Mouse (Mus musculus): ENCODE results near the gene Serpina5. TPM values are rescaled to one million over a fixed set of nuclear protein-coding genes. Genes with fewer than 3 reads are reported as not detected.
"Not testable (repeated sequence)": the region's sequence is repeated elsewhere in the genome, so short reads cannot be mapped to it uniquely, and the experiment has no call there.

The Serpina5 gene
- polyA plus RNA-seq (2012; rRNA removed), result not detected in 2 replicates

DNA sequence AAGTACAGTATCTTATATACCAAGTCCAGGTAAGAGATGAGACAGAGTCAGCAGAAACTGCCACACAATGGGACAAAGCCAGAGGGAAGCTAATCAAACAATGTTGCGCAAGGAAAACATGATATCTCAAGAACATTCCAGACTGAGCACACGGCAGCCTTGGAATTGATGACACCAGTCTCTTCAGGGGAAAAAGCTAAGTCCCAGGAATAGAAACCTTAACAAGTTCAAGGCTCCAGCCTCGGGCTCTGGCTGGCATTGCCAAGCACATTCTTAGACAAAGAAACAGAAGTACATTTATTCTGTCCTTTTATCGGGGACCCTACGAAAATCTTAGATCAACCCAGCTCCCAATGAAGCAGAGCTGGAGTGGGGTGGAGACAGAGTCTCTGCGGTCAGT is at the start of gene Serpina5:
Gene Serpina5 (plus strand): TSS at position 346 of the 400 bp plus-strand sequence.
- 78% methylated on average over 6 of the region's 6 CpGs for WGBS
- DNase-seq (ENCODE audit: low read depth, low spot score), result no peak

DNA sequence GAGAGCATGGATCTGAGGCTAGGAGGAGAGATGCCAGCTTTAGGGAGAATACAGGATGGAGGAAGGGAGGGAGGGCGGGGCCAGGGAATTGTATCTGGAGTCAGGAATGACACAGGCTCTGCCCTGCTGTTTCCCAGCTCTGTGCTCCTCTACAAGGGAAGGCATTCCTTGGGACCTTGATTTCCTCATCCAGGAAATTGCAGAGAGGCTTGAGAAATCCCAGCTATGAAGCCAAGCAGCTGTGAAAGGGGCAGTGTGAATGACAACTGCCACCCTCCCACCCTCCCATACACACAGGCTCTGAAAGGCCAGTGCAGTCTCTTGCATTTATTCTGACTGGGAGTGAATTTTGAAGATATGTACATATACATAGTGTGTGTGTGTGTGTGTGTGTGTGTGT is 46.9 kb upstream of the Serpina5 start:
- WGBS, result 40% methylated on average over 1 of the region's 1 CpGs
- no peak for DNase-seq (ENCODE audit: low read depth, low spot score)

DNA sequence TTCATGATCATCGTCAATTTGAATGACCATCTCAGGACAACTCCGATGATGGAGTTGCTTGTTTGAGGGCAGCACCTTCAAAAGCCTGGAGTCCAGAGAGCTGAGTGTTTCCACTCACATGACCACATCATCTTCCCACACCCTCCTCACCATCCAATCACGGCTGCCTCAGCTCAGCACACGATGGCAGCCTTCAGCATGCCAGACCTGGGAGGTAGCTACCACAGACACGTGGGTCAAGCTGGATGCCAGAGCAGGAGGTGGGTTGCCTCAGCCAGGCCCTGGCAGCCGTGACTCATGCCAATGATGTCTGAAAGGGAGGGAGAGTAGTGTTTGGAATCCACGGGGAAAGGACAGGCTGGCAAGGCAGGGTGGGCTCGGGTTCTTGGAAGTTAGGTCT is 45.2 kb upstream of the Serpina5 start:
- no peak for DNase-seq (ENCODE audit: low read depth, low spot score)
- 71% methylated on average over 8 of the region's 8 CpGs for WGBS

DNA sequence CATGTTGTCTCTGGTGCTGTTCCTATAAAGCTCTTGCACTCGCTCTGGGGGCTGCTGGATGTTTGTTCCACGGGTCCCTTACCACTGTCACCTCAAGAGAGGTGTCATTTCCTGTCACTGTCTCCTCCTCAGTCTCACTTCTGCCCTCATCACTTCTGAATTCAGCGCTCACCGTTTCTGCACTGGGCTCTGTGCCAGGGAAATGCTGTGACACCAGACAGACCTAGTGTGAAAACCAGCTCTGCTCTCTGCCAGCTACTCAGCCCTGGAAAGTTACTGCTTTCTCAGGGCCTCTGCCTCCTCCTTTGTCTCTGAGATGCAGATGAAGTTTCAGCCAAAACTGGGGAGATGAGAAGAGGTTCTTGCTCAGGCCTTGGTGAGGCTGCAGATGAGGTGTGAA is 43.9 kb upstream of the Serpina5 start:
- WGBS, result 24% methylated on average over 4 of the region's 4 CpGs
- DNase-seq (ENCODE audit: low read depth, low spot score), result no peak

DNA sequence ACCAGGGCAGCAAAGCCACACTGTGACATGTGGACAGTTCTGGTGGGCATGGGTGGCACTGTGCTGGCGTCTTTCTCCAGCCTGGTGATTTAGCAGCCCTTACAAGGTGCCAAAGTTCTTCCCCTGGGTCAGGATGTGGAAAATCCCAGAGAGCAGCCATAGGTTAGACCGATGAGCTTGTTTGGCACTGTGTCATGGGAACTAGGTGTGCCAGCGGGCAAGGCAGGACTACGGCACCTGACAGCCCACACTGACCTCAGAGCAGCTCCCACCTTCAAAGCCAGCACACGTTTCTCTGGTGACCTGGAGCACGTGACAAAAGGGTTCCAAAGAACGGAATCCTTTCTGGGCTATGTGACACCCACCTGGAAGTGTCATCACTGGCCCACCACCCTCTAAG is 43.4 kb upstream of the Serpina5 start:
- no peak for DNase-seq (ENCODE audit: low read depth, low spot score)
- 67% methylated on average over 7 of the region's 7 CpGs for WGBS

DNA sequence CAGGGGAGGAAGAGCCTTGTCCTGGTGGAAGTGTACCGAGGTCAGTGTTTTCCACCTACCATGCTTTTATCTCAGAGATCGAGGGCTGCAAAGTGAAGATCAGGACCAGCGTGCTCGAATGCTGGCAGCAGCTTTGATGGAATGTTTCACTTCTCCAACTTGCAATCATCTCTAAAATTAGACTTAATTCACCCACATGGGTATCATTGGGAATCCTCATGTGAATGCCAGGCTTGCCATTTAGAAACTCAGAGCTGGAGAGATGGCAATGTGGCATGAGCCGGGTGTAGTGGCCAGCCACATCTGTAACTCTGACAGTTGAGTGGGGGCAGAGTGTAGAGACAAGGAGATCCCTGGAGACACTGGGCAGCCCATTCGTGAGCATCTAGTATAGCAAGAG is 40.8 kb upstream of the Serpina5 start:
- WGBS, result 67% methylated on average over 6 of the region's 6 CpGs
- DNase-seq (ENCODE audit: low read depth, low spot score), result no peak

DNA sequence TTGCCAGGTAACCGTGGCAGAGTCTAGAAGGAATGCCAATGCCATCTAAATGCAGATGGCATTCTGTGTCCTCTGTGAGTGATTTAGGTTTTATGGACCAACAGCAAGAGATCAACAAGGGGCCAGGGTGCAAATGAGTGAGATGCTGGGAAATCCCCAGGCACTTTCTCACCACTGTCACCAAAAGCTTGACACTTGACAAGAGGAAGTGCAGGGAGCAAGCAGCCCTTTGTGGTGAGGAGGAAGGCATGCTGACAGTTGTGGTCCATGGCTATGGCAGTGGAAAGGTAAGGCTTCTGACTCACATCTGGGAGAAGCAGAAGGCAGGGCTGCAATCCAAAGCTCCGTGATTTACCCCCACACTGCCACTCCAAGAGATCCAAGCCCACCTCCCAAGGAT is 39.1 kb upstream of the Serpina5 start:
- 26% methylated on average over 2 of the region's 2 CpGs for WGBS
- DNase-seq (ENCODE audit: low read depth, low spot score), result no peak

DNA sequence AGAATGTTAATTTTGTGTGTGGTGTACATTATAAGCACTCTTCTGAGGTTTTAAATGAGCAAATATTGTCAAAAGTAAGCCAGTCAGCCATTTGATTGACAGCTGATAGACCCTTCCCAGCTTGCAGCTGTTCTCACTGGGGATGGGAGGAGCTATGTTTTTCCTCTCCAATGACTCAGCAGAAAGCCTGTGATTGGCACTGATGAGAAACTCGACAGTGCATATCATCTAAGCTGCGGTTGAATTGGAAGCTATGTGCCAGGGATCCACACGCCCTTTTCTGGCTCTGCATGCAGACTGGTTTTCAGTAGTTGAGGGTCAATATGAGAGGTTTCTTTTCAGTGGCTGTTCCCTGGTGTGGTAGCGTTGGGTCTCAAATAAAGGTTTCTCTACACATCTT is 36.4 kb upstream of the Serpina5 start:
- DNase-seq (ENCODE audit: low read depth, low spot score), result no peak
- WGBS, result 39% methylated on average over 4 of the region's 4 CpGs

DNA sequence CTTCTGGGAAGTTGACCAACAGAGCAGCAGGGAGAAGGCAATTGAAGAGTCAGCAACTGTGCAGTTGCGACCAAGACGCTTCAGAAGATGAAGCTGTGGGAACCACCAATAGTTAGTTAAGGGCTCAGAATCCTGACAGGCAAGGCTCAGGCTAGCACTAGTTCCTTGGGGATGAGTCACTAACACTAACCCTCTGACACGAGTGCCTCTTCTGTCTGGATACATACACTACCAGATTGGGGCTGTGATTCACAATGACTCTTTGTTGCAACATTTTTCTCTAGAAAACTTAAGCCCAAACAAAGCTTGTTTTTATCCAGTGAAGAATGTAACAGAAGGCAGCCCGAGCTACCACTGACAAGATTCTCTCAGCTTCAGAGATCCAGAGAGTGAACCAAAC is 35.9 kb upstream of the Serpina5 start:
- WGBS, result 71% methylated on average over 4 of the region's 4 CpGs
- DNase-seq (ENCODE audit: low read depth, low spot score), result no peak

DNA sequence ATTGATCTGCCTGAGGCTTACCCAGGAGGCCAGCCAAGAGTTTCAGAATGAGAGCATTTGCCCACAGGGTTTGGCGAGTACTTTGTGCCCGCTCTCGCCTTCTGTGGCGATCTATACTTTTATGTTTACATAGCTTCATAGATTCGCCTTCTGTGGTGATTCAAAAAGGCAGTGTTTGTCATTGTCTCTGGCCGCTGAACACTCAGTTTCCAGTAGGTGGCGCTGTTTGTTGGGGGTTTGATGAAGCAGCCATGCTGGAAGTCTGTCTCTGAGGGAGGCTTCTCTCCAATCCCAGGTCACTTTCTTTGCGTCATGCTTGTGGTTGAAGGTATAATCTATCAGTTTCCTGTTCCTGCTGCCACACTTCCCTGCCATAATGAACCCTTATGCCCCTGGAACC is 34.7 kb upstream of the Serpina5 start:
- DNase-seq (ENCODE audit: low read depth, low spot score), result peak; percentile 28
- WGBS, result 16% methylated on average over 8 of the region's 8 CpGs

DNA sequence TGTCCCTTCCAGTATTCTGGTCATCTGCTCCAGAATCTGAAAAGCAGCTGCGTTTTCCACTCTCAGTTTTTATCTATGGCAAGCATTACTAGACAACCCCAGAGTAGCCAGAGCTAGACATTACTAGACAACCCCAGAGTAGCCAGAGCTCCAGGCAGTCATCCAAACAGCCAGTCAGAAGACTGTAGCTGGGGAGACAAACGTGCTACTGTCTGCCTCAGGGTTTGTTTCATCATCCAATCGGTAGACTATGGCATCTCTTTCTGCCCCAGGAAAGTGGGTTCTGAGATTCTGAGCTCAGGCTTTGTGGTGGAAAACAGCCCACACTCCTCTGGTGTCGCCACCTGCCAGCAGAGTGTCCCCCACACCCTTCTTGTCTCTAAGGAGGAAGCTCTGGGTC is 33.4 kb upstream of the Serpina5 start:
- WGBS, result 20% methylated on average over 4 of the region's 4 CpGs
- no peak for DNase-seq (ENCODE audit: low read depth, low spot score)

DNA sequence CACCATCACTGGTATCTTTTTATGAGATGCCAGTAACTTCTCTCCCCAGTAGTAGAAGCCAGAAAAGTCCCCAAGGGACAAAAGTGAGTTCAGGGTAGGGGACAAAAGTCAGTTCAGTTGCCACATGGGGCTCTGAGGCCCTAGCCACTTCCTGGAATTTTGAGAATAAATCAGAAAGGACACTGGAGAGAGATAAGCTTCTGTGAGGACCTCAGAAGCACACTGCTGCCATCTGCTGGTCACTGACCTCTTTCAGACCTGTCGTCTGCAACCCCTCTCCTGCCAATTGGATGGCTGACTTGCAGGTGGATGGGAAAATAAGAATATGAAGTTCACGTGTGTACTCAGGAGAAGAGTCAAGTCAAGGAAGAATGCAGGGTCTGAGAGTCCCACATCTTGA is 31.3 kb upstream of the Serpina5 start:
- 2% methylated on average over 2 of the region's 2 CpGs for WGBS
- DNase-seq (ENCODE audit: low read depth, low spot score), result peak; percentile 21

DNA sequence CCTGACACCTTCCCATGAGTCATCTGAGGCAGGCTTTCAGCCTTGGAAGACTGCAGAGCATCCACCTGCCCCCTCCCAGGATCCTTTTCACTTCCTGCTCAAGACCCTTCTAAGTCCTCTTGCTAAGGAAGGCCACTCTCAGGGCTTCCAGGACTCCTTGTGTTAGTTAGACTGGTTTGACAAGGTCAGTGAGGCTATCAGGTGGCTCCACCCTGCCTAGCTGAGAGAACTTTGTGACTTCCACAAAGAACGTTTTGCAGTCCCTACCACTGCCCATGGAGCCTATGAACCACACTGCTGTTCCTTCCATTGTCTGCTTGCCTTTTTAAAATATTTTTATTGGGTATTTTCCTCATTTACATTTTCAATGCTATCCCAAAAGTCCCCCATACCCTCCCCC is 29.2 kb upstream of the Serpina5 start:
- no peak for DNase-seq (ENCODE audit: low read depth, low spot score)
- WGBS, result 7% methylated on average over 1 of the region's 1 CpGs

DNA sequence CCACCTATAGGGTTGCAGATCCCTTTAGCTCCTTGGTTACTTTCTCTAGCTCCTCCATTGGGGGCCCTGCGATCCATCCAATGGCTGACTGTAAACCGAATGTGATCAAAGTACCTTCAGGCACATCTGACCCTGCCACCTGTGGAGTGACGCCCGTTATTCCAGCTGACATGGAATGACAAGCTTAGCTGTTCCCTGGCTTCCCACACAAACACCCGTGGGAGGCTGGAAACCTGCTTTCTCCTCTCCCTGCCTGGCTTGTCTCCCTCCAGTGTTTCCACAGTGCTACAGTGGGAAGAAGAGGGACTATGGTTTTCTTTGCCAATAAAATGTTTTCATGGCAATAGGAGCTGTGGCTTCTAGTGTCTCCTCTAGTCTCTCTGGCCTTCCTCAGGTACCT is 28.6 kb upstream of the Serpina5 start:
- 58% methylated on average over 5 of the region's 5 CpGs for WGBS

DNA sequence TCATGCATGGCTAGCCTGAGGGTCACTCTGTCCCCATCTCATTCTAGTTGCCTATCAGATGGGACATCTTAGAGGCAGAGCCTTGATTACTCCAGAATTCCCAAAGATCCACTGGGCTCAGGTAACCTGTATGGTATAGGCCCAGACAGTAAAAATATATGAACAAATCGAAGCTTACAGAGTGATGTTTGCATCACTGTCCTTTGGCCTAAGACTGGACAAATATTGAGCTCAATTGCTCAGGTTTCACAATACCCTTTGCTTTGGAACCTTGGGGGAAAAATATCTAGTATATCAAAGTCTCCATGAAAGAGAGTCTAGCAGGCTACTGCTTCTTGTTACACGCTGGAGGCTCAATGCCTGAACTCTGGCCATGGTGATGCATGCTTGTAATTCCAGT is 10.8 kb upstream of the Serpina5 start:
- 72% methylated on average over 2 of the region's 2 CpGs for WGBS
- no peak for DNase-seq (ENCODE audit: low read depth, low spot score)

More for the DNA sequence above, 28.6 kb upstream of the Serpina5 start:
- DNase-seq (ENCODE audit: low read depth, low spot score), result no peak

DNA sequence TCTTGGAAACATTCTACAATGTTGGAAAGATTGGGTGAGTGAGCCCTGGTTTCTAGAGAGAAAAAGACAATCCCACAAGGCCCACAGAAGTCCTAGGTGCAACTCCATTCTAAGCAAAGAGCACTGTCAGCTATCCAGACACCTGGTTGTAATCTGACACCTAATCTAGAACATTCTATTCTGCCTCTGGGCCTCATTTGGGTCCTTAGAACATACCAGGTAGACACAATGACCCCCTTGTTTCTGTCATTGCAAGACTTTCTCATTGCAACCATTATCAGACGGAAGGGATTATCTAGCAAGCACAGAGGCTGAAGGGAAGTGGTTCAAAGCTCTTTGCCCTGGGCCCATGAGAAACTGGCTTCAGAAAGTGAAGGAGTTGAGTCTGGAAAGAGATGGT is 9.6 kb upstream of the Serpina5 start:
- 92% methylated on average over 1 of the region's 1 CpGs for WGBS
- no peak for DNase-seq (ENCODE audit: low read depth, low spot score)

DNA sequence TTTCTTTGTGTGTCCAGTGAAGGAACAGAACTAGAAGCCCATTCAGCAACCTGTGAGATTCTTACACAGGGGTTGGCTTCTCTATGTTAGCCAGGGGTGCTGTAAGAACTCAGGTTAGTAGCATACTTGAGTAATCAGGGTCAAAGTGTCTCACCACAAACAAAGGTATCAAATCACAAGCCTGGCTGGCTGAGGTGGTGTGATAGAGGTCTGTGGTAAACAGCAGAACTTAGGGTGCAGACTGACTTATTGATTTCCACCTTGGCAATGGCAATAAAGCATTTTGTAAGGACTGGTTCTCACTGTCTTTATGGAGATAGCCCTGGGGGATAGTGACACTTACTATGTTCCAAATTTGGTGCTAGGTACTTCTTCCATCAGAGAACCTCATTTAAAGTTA is 4.9 kb downstream of the Serpina5 start:
- no peak for DNase-seq (ENCODE audit: low read depth, low spot score)

DNA sequence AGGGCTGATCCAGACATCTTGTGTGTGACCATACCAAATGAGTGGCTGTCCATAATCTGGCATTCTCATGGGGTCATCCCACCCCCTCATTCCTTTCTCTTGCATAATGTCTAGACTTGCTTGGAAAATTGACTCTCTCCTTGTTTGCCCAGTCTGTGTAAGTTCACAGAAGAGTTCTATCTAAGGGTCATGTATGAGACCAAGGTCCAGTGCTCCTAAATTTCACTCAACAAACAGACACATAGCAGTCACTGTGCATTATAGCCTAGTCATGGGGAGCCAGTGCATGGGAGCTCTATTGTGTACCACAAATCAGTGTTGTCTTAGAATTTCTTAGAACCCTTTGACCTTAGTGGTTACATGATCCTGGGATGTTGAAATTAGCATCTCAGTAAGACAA is 6.0 kb downstream of the Serpina5 start:
- DNase-seq (ENCODE audit: low read depth, low spot score), result no peak

DNA sequence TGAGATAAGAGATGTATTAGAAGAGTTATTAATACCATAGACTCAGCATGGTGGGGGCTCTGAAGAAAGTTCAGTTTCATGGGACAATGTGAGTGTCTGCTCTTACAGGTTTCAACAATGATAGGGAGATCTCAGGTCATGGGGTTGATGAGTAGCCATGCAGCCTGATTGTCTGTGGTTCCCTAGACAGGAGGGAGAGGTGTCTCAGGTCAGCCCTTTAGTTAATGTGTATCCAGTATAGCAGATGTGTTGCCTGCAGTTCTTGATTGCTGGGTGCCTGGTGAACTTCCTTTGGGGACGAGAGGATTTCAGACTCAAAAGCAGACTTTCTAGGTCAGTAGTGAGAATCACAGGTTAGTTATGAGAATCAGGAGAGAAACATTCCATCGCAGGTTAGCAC is 7.6 kb downstream of the Serpina5 start:
- DNase-seq (ENCODE audit: low read depth, low spot score), result no peak
- 63% methylated on average over 2 of the region's 2 CpGs for WGBS

DNA sequence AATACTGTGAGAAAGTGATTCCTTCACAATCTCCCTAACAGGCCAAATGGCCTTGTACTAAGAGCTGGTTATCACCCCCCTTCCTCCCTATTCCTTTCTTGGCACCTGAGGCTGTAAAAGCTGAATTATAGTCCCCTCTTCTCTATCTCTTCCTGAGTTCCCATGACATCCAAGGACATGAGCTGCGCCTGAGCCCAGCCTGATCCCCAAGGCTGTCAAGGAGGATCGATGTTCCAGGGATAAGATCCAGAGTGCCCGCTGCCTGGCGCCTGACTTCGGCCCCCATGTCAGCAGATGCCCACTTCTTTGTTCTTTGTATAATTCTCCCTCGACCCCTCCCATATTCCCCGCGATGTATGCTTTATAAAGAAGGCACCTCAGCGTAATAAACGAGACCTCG is 11.4 kb downstream of the Serpina5 start, which contains the start of gene Serpina3a:
Gene Serpina3a (plus strand): TSS at position 392 of the 400 bp plus-strand sequence.
- not testable (repeated sequence) for DNase-seq (ENCODE audit: low read depth, low spot score)
- 88% methylated on average over 11 of the region's 11 CpGs for WGBS

DNA sequence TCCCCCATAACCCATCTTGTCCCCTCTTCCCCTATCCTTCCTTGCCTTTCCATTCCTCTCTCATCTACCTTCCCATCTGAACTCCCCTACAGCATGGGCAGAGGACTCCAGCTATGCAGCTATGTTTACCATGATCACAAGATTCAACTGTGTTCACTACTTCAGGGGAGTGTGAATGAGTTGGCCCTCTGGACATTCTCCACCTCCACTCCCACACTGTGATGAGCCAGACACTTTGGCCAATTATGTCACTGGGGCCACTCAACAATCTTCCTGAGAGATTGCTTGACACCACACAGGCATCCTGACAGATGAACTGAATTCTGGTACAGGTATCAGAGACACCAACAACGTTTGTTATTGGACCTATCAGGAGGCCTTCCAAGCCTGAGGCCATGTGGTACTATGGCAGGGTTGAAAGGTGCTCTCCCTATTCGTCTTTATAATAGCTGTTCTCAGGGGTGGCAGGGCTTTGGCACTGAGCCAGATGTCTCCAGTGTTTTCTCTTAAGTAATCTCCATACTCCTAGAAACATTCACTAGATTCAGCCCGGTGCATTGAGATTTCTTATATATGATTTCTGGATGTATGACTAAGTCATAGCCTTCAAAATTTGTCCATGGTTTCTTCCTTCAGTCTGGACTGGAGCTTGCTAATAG is 14.1 kb downstream of the Serpina5 start:
- WGBS, result 26% methylated on average over 3 of the region's 3 CpGs

DNA sequence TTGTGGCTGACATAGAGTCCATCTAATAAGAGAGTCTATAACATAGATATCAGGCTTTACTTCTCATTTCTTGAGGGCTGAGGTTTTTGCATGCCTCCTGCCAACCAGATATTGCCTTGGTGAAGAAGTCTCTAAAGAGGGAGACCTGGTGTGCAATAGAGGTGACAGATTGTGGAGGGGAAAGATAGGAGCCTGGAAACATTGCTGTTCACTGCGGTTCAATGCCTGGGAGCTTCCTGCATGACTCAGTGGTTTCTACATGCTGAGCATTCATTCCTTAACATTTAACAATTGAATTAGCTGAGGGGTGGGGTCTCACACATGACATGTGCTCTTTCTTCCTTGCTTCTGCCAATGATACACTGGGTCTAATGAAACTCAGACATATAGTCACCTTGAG is 22.2 kb downstream of the Serpina5 start:
- WGBS, result 69% methylated on average over 1 of the region's 1 CpGs
- DNase-seq (ENCODE audit: low read depth, low spot score), result no peak

More for the DNA sequence above, 14.1 kb downstream of the Serpina5 start:
- no peak for DNase-seq (ENCODE audit: low read depth, low spot score)
